Mouse (Mus musculus) layer of hippocampus, postnatal 14 days (tissue): ENCODE measurements at regions not wholly inside any gene's neighbourhood (a gene's known extent, or its start where the extent isn't known, plus 50 kb on each side); places are given as distances from the start of the nearest gene placed in this dataset.

Source experiments
- DNase-seq, 2 experiments: peaks; one replicate each; pipeline ENCODE4 v3.0.0; 2021 to 2022; ENCODE audit warnings: low spot score in 2 of 2, mixed read lengths in 1 of 2

GRCm38 (mm10) chr8:107715901-107716300, 127.6 kb upstream of the Psmd7 start:
- no peak for DNase-seq

- no peak for DNase-seq
These were observed 129.6 kb upstream of the Psmd7 start for GRCm38 (mm10) chr8:107717856-107718255.

GRCm38 (mm10) chr8:107719656-107720055, 131.4 kb upstream of the Psmd7 start:
- no peak for DNase-seq

GRCm38 (mm10) chr8:107726716-107727115, 138.5 kb upstream of the Psmd7 start:
- DNase-seq = no peak

- DNase-seq = no peak
These were observed 139.0 kb upstream of the Psmd7 start for GRCm38 (mm10) chr8:107727276-107727675.

- DNase-seq = no peak
These were observed 150.8 kb upstream of the Psmd7 start for GRCm38 (mm10) chr8:107739091-107739490.

- no peak for DNase-seq
These were observed 168.8 kb upstream of the Psmd7 start for GRCm38 (mm10) chr8:107757083-107757482.

GRCm38 (mm10) chr8:107758637-107759036, 170.4 kb upstream of the Psmd7 start:
- DNase-seq = no peak

- no peak for DNase-seq
These were observed 165.5 kb upstream of the Zfhx3 start for GRCm38 (mm10) chr8:107776906-107777305.

GRCm38 (mm10) chr8:107785771-107786170, 156.7 kb upstream of the Zfhx3 start:
- no peak for DNase-seq

- DNase-seq = no peak
These were observed 150.2 kb upstream of the Zfhx3 start for GRCm38 (mm10) chr8:107792286-107792685.

GRCm38 (mm10) chr8:107814931-107815330, 127.5 kb upstream of the Zfhx3 start:
- no peak for DNase-seq

GRCm38 (mm10) chr8:107815775-107816174, 126.7 kb upstream of the Zfhx3 start:
- no peak for DNase-seq

GRCm38 (mm10) chr8:107817796-107818195, 124.6 kb upstream of the Zfhx3 start:
- no peak for DNase-seq

- no peak for DNase-seq
These were observed 122.2 kb upstream of the Zfhx3 start for GRCm38 (mm10) chr8:107820174-107820760.

- no peak for DNase-seq
These were observed 120.9 kb upstream of the Zfhx3 start for GRCm38 (mm10) chr8:107821522-107821921.

- DNase-seq = no peak
These were observed 118.3 kb upstream of the Zfhx3 start for GRCm38 (mm10) chr8:107824096-107824495.

- DNase-seq = no peak
These were observed 117.8 kb upstream of the Zfhx3 start for GRCm38 (mm10) chr8:107824640-107825039.

GRCm38 (mm10) chr8:107827500-107828125, 114.8 kb upstream of the Zfhx3 start:
- no peak for DNase-seq

- DNase-seq = no peak
These were observed 113.9 kb upstream of the Zfhx3 start for GRCm38 (mm10) chr8:107828541-107828940.

- DNase-seq = no peak
These were observed 109.0 kb upstream of the Zfhx3 start for GRCm38 (mm10) chr8:107833481-107833880.

- peak in 1 of 2 experiments; percentile 1 for DNase-seq
These were observed 96.3 kb upstream of the Zfhx3 start for GRCm38 (mm10) chr8:107846141-107846540.
